Mouse (Mus musculus): ENCODE data around the gene Ormdl3. TPM values are rescaled to one million over a fixed set of nuclear protein-coding genes. Genes with fewer than 3 reads are reported as not detected.

Ormdl3 gene
- polyA plus RNA-seq, 1 experiment from 2014 or later, result 87.1 TPM

DNA sequence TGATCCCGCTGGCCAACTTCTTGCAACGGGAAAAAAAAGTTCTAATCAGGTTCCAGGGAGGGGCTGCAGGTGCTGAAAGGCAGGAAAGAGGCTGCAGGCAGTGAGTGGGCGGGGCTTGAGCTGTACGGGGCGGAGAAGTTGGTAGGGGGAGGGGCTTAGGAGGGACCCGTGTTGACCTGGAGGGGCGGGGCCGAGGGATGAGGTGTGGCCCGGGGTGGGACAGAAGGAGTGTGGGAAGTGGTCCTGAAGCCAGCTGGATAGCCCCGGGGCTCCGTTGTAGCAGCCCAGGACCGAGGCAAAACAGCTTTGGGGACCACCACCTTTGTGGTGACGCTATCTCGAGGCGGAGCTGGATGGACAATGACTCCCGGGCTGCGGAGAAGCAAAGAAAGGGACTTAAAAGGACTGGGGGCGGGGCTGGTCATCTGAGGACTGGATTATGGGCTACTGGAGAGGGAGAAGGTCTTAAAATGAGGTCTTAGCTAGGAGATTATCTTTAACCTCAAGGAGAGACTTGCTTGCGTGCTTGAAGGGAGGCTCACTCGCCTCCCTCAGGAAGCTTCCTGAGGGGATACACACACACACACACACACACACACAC is 15.0 kb upstream of the Ormdl3 start:
- H3K4me2 ChIP-seq, result peak overlapping the region; percentile 46
- peaks cover 14% of the 10 kb centered on the region for H3K4me1 ChIP-seq
- 0 out of 2 replicates have a peak, but pooled peaks have one; percentile 28 for ATAC-seq (ENCODE audit: insufficient number of reproducible peaks, low FRiP score, low TSS enrichment, low read depth)
- WGBS, result under 1% methylated on average over 20 of the region's 20 CpGs
- no peak overlapping the region for H3K27ac ChIP-seq
- peak overlapping the region; percentile 26 for H3K4me3 ChIP-seq
- no peaks in the 10 kb centered on the region for H3K36me3 ChIP-seq
- H3K9ac ChIP-seq, result no peak overlapping the region
- no peaks in the 10 kb centered on the region for H3K9me3 ChIP-seq
- peaks cover 51% of the 10 kb centered on the region for H3K27me3 ChIP-seq

DNA sequence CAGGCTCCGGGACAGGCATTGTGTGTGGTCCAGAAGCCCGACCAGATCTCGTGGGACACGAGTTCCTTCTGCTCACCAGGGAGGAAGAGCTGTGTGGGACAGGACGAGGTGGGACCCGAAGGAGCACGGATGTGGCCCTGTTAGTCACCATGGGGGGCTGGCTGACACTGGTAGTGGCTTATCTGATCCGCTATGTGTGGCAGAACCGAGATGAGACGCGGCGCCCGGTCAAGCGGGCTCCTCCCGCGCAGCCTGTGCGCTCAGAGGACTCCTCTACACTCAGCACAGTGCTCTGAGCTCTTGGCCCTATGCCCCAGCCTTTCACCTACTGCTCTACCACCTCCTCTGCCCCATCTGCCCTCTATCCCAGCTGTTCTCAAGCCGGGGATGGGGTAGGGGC is 12.1 kb upstream of the Ormdl3 start:
- 29% methylated on average over 18 of the region's 18 CpGs for WGBS
- no peaks in the 10 kb centered on the region for H3K9me3 ChIP-seq
- H3K27ac ChIP-seq, result no peak overlapping the region
- H3K36me3 ChIP-seq, result no peaks in the 10 kb centered on the region
- H3K4me1 ChIP-seq, result peaks cover 14% of the 10 kb centered on the region
- no peak overlapping the region for H3K4me2 ChIP-seq
- ATAC-seq (ENCODE audit: insufficient number of reproducible peaks, low FRiP score, low TSS enrichment, low read depth), result no peak
- no peak overlapping the region for H3K4me3 ChIP-seq
- H3K9ac ChIP-seq, result no peak overlapping the region
- peaks cover 45% of the 10 kb centered on the region for H3K27me3 ChIP-seq

- H3K27me3 ChIP-seq, result peaks cover 45% of the 10 kb centered on the region
- no peaks in the 10 kb centered on the region for H3K9me3 ChIP-seq
These were observed 11.7 kb upstream of the Ormdl3 start for GRCm38 (mm10) chr11:98598851-98599290.

DNA sequence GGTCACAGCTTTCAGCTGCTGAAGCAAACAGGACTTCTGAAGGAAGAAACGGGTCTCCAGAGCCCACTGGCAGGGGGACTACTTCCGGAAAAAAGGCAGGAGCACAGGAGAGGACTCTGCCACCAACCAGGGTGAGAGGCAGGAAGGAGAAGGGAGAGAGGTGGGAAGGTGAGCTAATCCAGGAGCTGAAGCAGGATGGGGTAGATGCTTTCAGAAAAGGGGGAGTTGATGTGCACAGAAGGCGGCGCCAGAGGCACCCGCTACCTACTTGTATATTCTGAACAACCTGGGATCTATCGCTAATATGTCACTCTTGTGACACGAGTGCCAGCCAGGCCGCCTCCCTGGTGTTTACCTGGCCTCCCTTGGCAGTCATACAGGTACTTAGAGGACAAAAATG is 10.8 kb upstream of the Ormdl3 start, which contains the start of gene Lrrc3c:
Gene Lrrc3c (plus strand): TSS at position 301 of the 400 bp plus-strand sequence.
- no peak for ATAC-seq (ENCODE audit: insufficient number of reproducible peaks, low FRiP score, low TSS enrichment, low read depth)
- no peak within 1 kb of the TSS for H3K27ac ChIP-seq
- H3K4me3 ChIP-seq, result no peak within 1 kb of the TSS
- H3K4me2 ChIP-seq, result no peak within 1 kb of the TSS
- H3K9me3 ChIP-seq, result no peaks in the 10 kb centered on the region
- H3K36me3 ChIP-seq, result no peaks in the 10 kb centered on the region
- WGBS, result 74% methylated on average over 8 of the region's 8 CpGs
- peaks cover 45% of the 10 kb centered on the region for H3K27me3 ChIP-seq
- no peak within 1 kb of the TSS for H3K9ac ChIP-seq
- peaks cover 14% of the 10 kb centered on the region for H3K4me1 ChIP-seq

More at GRCm38 (mm10) chr11:98598851-98599290, 11.7 kb upstream of the Ormdl3 start:
- no peak overlapping the region for H3K4me2 ChIP-seq
- ATAC-seq (ENCODE audit: insufficient number of reproducible peaks, low FRiP score, low TSS enrichment, low read depth), result no peak
- WGBS, result 55% methylated on average over 18 of the region's 18 CpGs
- H3K36me3 ChIP-seq, result no peaks in the 10 kb centered on the region
- no peak overlapping the region for H3K4me3 ChIP-seq
- no peak overlapping the region for H3K9ac ChIP-seq
- H3K27ac ChIP-seq, result no peak overlapping the region
- peaks cover 14% of the 10 kb centered on the region for H3K4me1 ChIP-seq

DNA sequence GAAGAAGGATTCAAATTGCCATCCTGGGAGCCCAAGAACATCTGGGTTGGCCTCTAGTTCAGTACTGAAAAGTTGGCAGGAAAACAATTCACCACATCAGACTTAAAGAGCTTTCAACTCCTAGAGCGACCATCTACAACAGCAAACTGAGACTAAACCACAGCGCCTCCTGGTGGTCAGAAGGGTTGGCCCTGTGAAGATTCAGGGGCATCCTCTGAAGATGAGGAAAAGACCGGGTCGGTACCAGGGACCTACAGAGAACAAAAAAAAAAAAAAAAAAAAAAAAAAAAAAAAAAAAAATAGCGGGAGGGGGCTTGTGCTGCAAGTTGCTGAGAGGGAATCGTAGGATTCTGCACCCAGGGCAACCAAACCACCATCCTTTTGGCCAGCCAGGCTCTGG is 10.2 kb upstream of the Ormdl3 start:
- Histone ChIP-seq H3K4me1 (peaks cover 13% of the 10 kb centered on the region), H3K4me3 (no peak overlapping the region), H3K4me2 (no peak overlapping the region), H3K9me3 (no peaks in the 10 kb centered on the region), H3K36me3 (no peaks in the 10 kb centered on the region), H3K27me3 (peaks cover 48% of the 10 kb centered on the region), H3K9ac (no peak overlapping the region), H3K27ac (no peak overlapping the region)
- no peak for ATAC-seq (ENCODE audit: insufficient number of reproducible peaks, low FRiP score, low TSS enrichment, low read depth)
- 37% methylated on average over 6 of the region's 6 CpGs for WGBS

GRCm38 (mm10) chr11:98595955-98596354 is 8.8 kb upstream of the Ormdl3 start:
- H3K27ac ChIP-seq, result no peak overlapping the region
- no peaks in the 10 kb centered on the region for H3K36me3 ChIP-seq
- H3K9ac ChIP-seq, result no peak overlapping the region
- H3K4me1 ChIP-seq, result 0 out of 2 replicates have a peak, but pooled peaks cover 8% of the 10 kb centered on the region
- no peak for ATAC-seq (ENCODE audit: insufficient number of reproducible peaks, low FRiP score, low TSS enrichment, low read depth)
- 75% methylated on average over 3 of the region's 3 CpGs for WGBS
- H3K9me3 ChIP-seq, result no peaks in the 10 kb centered on the region
- H3K4me3 ChIP-seq, result no peak overlapping the region
- H3K27me3 ChIP-seq, result peaks cover 40% of the 10 kb centered on the region
- no peak overlapping the region for H3K4me2 ChIP-seq

DNA sequence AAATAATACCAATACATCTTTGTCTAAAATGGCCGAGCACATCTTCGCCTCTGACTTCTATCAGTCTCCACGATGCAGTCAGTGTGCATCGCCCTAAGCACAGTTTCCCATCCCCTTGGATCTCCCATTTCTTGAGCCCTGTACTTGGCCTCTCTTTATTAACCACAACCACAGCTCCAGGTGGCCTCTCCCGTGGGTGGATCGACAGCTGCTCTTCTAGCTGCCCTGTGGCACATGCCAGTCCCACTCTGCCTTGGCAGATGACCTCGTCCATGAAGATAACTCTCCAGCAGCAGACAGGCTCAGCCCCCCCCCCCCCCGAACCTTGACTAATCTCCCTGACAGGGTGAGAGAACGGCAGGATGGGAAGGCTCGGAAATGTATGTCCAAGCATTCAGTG is 8.3 kb upstream of the Ormdl3 start:
- no peak overlapping the region for H3K27ac ChIP-seq
- no peak for ATAC-seq (ENCODE audit: insufficient number of reproducible peaks, low FRiP score, low TSS enrichment, low read depth)
- WGBS, result 78% methylated on average over 10 of the region's 10 CpGs
- no peak overlapping the region for H3K4me3 ChIP-seq
- H3K27me3 ChIP-seq, result peaks cover 35% of the 10 kb centered on the region
- no peaks in the 10 kb centered on the region for H3K36me3 ChIP-seq
- no peaks in the 10 kb centered on the region for H3K9me3 ChIP-seq
- 0 out of 2 replicates have a peak, but pooled peaks cover 8% of the 10 kb centered on the region for H3K4me1 ChIP-seq
- no peak overlapping the region for H3K4me2 ChIP-seq
- no peak overlapping the region for H3K9ac ChIP-seq

GRCm38 (mm10) chr11:98595021-98595420 is 7.9 kb upstream of the Ormdl3 start:
- Histone ChIP-seq H3K9me3 (no peaks in the 10 kb centered on the region), H3K36me3 (no peaks in the 10 kb centered on the region), H3K9ac (no peak overlapping the region), H3K4me2 (no peak overlapping the region), H3K4me3 (no peak overlapping the region), H3K4me1 (0 out of 2 replicates have a peak, but pooled peaks cover 8% of the 10 kb centered on the region), H3K27ac (no peak overlapping the region), H3K27me3 (peaks cover 33% of the 10 kb centered on the region)
- WGBS, result 70% methylated on average over 6 of the region's 6 CpGs
- ATAC-seq (ENCODE audit: insufficient number of reproducible peaks, low FRiP score, low TSS enrichment, low read depth), result no peak

DNA sequence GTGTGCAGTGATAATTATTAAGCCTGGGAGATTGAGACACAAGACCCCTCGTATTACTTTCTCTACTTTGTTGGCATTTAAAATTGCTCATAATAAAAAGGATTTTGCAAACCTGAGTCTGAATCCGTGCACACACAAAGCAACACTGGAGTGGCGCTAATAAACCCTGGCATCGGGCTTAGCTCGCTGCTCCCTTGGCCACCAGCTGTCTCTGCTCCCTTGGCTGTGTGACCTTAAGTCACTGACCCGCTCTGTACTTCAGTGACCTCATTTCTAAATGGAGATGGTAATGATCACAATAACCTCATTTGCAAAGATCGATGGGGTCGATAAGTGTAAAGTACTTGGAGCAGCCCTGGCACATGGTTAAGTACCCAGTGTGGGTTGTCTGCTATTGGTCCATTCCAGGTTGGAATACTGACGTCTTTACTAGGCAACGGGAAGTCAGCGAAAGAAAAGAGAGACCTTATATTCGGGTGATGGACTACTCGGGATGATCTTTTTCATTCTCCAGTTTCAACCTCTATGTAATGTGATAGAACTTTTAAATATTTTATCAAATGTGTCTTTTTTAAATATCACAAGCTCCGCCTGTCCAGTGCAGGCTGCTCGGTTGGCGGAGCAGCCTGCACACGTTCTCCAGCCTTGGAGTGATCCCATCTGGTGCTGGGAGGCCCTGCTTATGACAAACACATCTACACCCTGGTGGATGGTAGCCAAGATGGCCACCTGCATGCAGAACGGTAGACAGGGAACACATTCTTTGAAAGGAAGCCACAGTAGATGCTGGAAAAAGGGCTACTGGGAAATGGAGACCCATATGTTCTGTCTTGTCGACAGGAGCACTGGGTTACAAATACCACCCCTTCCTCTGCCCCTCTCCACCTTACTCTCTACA is 3.6 kb upstream of the Ormdl3 start:
- no peak for ATAC-seq (ENCODE audit: insufficient number of reproducible peaks, low FRiP score, low TSS enrichment, low read depth)

GRCm38 (mm10) chr11:98589306-98589705 is 2.1 kb upstream of the Ormdl3 start:
- Histone ChIP-seq H3K4me2 (no peak overlapping the region), H3K27me3 (peaks cover 9% of the 10 kb centered on the region), H3K9ac (no peak overlapping the region), H3K4me3 (no peak overlapping the region), H3K4me1 (peaks cover 30% of the 10 kb centered on the region), H3K36me3 (no peaks in the 10 kb centered on the region), H3K27ac (no peak overlapping the region), H3K9me3 (no peaks in the 10 kb centered on the region)
- no peak for ATAC-seq (ENCODE audit: insufficient number of reproducible peaks, low FRiP score, low TSS enrichment, low read depth)
- 84% methylated on average over 8 of the region's 8 CpGs for WGBS

More for the DNA sequence above, 3.6 kb upstream of the Ormdl3 start:
- peaks cover 19% of the 10 kb centered on the region for H3K4me1 ChIP-seq
- WGBS, result 69% methylated on average over 19 of the region's 19 CpGs
- no peak overlapping the region for H3K4me2 ChIP-seq
- peaks cover 9% of the 10 kb centered on the region for H3K27me3 ChIP-seq
- no peak overlapping the region for H3K27ac ChIP-seq
- H3K36me3 ChIP-seq, result no peaks in the 10 kb centered on the region
- H3K9me3 ChIP-seq, result no peaks in the 10 kb centered on the region
- H3K4me3 ChIP-seq, result no peak overlapping the region
- H3K9ac ChIP-seq, result no peak overlapping the region

- Histone ChIP-seq H3K27ac (no peak overlapping the region), H3K4me1 (peaks cover 33% of the 10 kb centered on the region), H3K4me3 (no peak overlapping the region), H3K9ac (no peak overlapping the region), H3K4me2 (no peak overlapping the region), H3K27me3 (peaks cover 9% of the 10 kb centered on the region), H3K9me3 (no peaks in the 10 kb centered on the region), H3K36me3 (no peaks in the 10 kb centered on the region)
- ATAC-seq (ENCODE audit: insufficient number of reproducible peaks, low FRiP score, low TSS enrichment, low read depth), result no peak
- 51% methylated on average over 6 of the region's 6 CpGs for WGBS
These were observed 1.7 kb upstream of the Ormdl3 start for GRCm38 (mm10) chr11:98588833-98589281.

Data from limb, embryonic 15.5 days (tissue).